Mouse (Mus musculus) heart, postnatal 0 days (tissue): ENCODE data around the gene Eps8. TPM values are rescaled to one million over a fixed set of nuclear protein-coding genes. Genes with fewer than 3 reads are reported as not detected.
A peak's percentile ranks its signal among the peaks of the same experiment; 100 is the strongest.
"Not testable (repeated sequence)": the region's sequence is repeated elsewhere in the genome, so short reads cannot be mapped to it uniquely, and the experiment has no call there.

Experiments
- ATAC-seq: fragments of 200-750 bp; cut with Nextera tagmentation; 2 replicates; pipeline ENCODE4 v1.8.0; 2017; ENCODE audit warnings: low read depth, moderate number of reproducible peaks, moderate library complexity; ENCODE audit not compliant: insufficient read depth
- DNase-seq: peaks from one replicate; pipeline ENCODE4 v3.0.0-alpha.2; 2016; ENCODE audit warnings: low spot score
- H3K27ac ChIP-seq: fragments of 300-500 bp; sonication (generic); 2 replicates; pipeline ENCODE4 v1.5.1; 2014; ENCODE audit warnings: low read depth, mild to moderate bottlenecking
- H3K27me3 ChIP-seq: fragments of 300-500 bp; sonication (generic); 2 replicates; pipeline ENCODE4 v1.6.1; 2014; ENCODE audit warnings: low read length, mixed read lengths; ENCODE audit not compliant: control insufficient read depth, insufficient read depth
- H3K36me3 ChIP-seq: fragments of 300-500 bp; sonication (generic); replicated peaks from 2 replicates; pipeline ENCODE4 v1.6.1; 2014; ENCODE audit warnings: low read length, mixed read lengths; ENCODE audit not compliant: control insufficient read depth, insufficient read depth
- H3K4me1 ChIP-seq: fragments of 300-500 bp; sonication (generic); 2 replicates; pipeline ENCODE4 v1.6.1; 2014; ENCODE audit warnings: antibody characterized with exemption; ENCODE audit not compliant: control insufficient read depth, insufficient read depth
- H3K4me2 ChIP-seq: fragments of 300-500 bp; sonication (generic); 2 replicates; pipeline ENCODE4 v1.6.1; 2014; ENCODE audit warnings: low read depth, mild to moderate bottlenecking, low read length, moderate library complexity
- H3K4me3 ChIP-seq: fragments of 300-500 bp; sonication (generic); 2 replicates; pipeline ENCODE4 v1.5.1; 2014; ENCODE audit warnings: low read depth, low read length
- H3K9ac ChIP-seq: fragments of 300-500 bp; sonication (generic); replicated peaks from 2 replicates; pipeline ENCODE4 v1.6.1; 2014; ENCODE audit warnings: low read depth, low read length, mixed read lengths
- H3K9me3 ChIP-seq: fragments of 300-500 bp; sonication (generic); replicated peaks from 2 replicates; pipeline ENCODE4 v1.6.1; 2016; ENCODE audit warnings: low read length; ENCODE audit not compliant: control insufficient read depth
- CTCF ChIP-seq: IDR thresholded peaks from 2 replicates; pipeline ENCODE4 v1.5.1; 2016; ENCODE audit warnings: antibody characterized with exemption, control low read depth, low read depth
- EP300 ChIP-seq: IDR thresholded peaks from 2 replicates; pipeline ENCODE4 v1.6.1; 2016; ENCODE audit warnings: antibody characterized with exemption, low read depth
- WGBS: fragments of 180-500 bp; shearing (Covaris S2); extraction: QIAGEN DNeasy Blood & Tissue Kit; methylation state at CpG from one replicate; pipeline ENCODE4 v1.1.7; 2014; 5-methylcytosine and 5-hydroxymethylcytosine counted together
- polyA plus RNA-seq: library from polyadenylated mRNA; unstranded; fragments of >200 nt; fragmentation: Nextera tagmentation; extraction: Ambion mirVana; gene quantifications from 2 replicates; pipeline ENCODE4 v1.2.1, GENCODE M21; 2015
- total RNA-seq: library from RNA; depleted of rRNA; stranded (reverse); fragments of >200 nt; gene quantifications from 2 replicates; pipeline ENCODE4 v1.2.3, GENCODE M21; 2014; ENCODE audit warnings: low replicate concordance

Eps8 gene
- total and polyA plus RNA-seq, 2 experiments from 2014 or later = 15.1 to 24.4 TPM

GRCm38 (mm10) chr6:137463771-137464170 lies 190.9 kb downstream of the Eps8 start:
- no peak overlapping the region for H3K4me3 ChIP-seq
- 77% methylated on average over 5 of the region's 5 CpGs for WGBS
- DNase-seq (no peak), ATAC-seq (no peak)
- no peaks in the 10 kb centered on the region for H3K36me3 ChIP-seq
- peaks cover 15% of the 10 kb centered on the region; the same call in 1 of the 2 replicates for H3K4me1 ChIP-seq
- no peaks in the 10 kb centered on the region for H3K27me3 ChIP-seq
- no peak for TF ChIP-seq CTCF
- TF ChIP-seq EP300 = no peak
- no peaks in the 10 kb centered on the region for H3K9me3 ChIP-seq
- H3K4me2 ChIP-seq = no peak overlapping the region
- 0 out of 2 replicates have a peak overlapping the region, but pooled peaks have one; percentile 86 for H3K27ac ChIP-seq
- H3K9ac ChIP-seq = no peak overlapping the region

DNA sequence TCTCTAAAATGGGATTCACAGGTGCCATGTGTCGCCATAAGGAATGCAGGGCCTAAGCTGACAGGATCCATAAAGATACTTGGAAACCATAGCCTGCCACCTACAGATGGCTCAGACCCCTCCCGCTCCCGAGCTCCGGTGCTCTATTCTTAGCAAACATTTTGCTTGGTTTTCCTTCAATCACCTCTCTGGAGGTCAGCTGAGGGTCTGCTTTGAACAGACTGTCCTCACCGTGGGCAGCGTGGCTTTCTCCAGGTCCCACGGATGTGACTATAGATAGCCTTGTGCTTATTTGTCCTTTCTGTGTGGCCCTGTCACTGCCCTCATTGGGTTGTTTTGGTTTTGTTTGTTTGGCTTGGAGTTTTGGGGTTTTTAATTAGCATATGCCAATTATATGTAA lies 196.5 kb downstream of the Eps8 start:
- H3K4me2 ChIP-seq = no peak overlapping the region
- 0 out of 2 replicates have a peak overlapping the region, but pooled peaks have one; percentile 64 for H3K27ac ChIP-seq
- no peaks in the 10 kb centered on the region for H3K27me3 ChIP-seq
- peaks cover 23% of the 10 kb centered on the region for H3K4me1 ChIP-seq
- no peak for DNase-seq
- H3K9ac ChIP-seq = no peak overlapping the region
- H3K9me3 ChIP-seq = no peaks in the 10 kb centered on the region
- ATAC-seq = no peak
- 43% methylated on average over 7 of the region's 7 CpGs for WGBS
- TF ChIP-seq CTCF (no peak), EP300 (no peak)
- H3K4me3 ChIP-seq = no peak overlapping the region
- H3K36me3 ChIP-seq = no peaks in the 10 kb centered on the region

- no peaks in the 10 kb centered on the region for H3K36me3 ChIP-seq
- no peak overlapping the region for H3K4me2 ChIP-seq
- no peaks in the 10 kb centered on the region for H3K27me3 ChIP-seq
- no peak overlapping the region for H3K9ac ChIP-seq
- H3K9me3 ChIP-seq = no peaks in the 10 kb centered on the region
- H3K4me1 ChIP-seq = peaks cover 23% of the 10 kb centered on the region
- H3K27ac ChIP-seq = peak overlapping the region; percentile 64
- ATAC-seq = no peak
- DNase-seq = no peak
- no peak overlapping the region for H3K4me3 ChIP-seq
- WGBS = 20% methylated on average over 7 of the region's 7 CpGs
- TF ChIP-seq EP300 (0 out of 2 replicates have a peak, but pooled peaks have one; percentile 37), CTCF (no peak)
These were observed 197.5 kb downstream of the Eps8 start for GRCm38 (mm10) chr6:137457210-137457609.

DNA sequence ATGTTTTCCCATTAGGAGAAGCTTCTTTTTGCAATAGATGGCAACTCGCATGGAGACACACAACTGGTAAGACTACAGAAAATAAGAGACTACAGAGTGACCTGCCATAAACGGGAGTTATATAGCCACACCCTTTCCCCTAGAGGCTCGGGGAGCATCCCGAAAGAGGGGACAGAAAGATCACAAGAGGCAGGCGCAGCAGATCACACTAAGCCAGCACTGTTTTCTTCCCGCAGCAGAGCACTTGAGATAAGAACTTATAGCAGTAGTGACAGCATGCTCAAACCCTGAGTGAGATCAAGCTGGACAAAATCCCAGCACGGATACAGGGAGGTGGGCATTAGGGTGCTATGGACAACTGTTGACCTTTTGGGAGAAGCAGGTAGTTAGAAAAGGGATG lies 198.6 kb downstream of the Eps8 start:
- 14% methylated on average over 7 of the region's 7 CpGs for WGBS
- peaks cover 23% of the 10 kb centered on the region for H3K4me1 ChIP-seq
- no peak overlapping the region for H3K9ac ChIP-seq
- DNase-seq = no peak
- no peak overlapping the region; the same call in 1 of the 2 replicates for H3K4me3 ChIP-seq
- H3K4me2 ChIP-seq = peak overlapping the region; percentile 37
- peak; percentile 40 for ATAC-seq
- TF ChIP-seq CTCF = no peak
- no peak for TF ChIP-seq EP300
- no peaks in the 10 kb centered on the region for H3K36me3 ChIP-seq
- H3K9me3 ChIP-seq = no peaks in the 10 kb centered on the region
- no peak overlapping the region; the same call in 1 of the 2 replicates for H3K27ac ChIP-seq
- H3K27me3 ChIP-seq = no peaks in the 10 kb centered on the region

DNA sequence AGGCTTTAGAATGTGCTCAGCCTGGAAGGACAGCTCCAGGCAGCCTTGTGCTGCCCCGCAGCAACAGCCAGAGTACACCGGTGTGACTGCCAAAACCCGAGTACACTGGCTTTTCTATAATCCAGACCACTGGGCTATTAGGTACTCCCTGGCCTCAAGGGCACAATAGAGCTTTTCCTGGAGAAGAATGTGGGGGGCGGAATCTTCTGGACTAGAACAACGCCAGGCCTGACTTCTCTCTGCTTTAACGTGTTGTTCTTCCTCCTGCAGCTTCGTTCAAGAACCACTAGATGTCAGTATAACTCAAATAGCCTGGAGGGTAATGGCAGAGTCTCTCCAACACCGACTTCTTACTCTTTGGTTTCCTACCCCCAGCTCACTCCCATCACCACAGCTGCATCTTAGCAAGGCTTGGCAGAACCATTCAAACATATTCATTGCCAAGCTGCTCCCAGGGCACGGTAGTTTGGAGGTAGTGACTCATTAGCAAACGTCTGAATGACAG lies 199.1 kb downstream of the Eps8 start:
- Histone ChIP-seq H3K27ac (no peak overlapping the region; the same call in 1 of the 2 replicates), H3K36me3 (no peaks in the 10 kb centered on the region), H3K4me3 (no peak overlapping the region; the same call in 1 of the 2 replicates), H3K9ac (no peak overlapping the region; the same call in 1 of the 2 replicates), H3K4me1 (peaks cover 23% of the 10 kb centered on the region), H3K27me3 (no peaks in the 10 kb centered on the region), H3K9me3 (no peaks in the 10 kb centered on the region), H3K4me2 (peak overlapping the region; percentile 37)
- ATAC-seq (peak; percentile 88), DNase-seq (peak; percentile 95)
- 10% methylated on average over 10 of the region's 10 CpGs for WGBS
- TF ChIP-seq CTCF (peak; percentile 96), EP300 (no peak)

- not testable (repeated sequence) for H3K4me1 ChIP-seq, H3K9me3 ChIP-seq, H3K27me3 ChIP-seq, ATAC-seq, H3K36me3 ChIP-seq, H3K9ac ChIP-seq, H3K27ac ChIP-seq, DNase-seq, H3K4me2 ChIP-seq, H3K4me3 ChIP-seq
- WGBS = 63% methylated on average over 6 of the region's 7 CpGs
These were observed 208.6 kb downstream of the Eps8 start for GRCm38 (mm10) chr6:137446116-137446515.
